Mouse (Mus musculus): ENCODE results near the gene Slc35c1.

The Slc35c1 gene

GRCm38 (mm10) chr2:92459921-92460707, at the start of gene Slc35c1:
Gene Slc35c1, minus strand, starts transcription at chr2:92460538.
- H3K9me3 ChIP-seq (ENCODE audit: low read length): no peaks in the 10 kb centered on the region
- H3K27me3 ChIP-seq (ENCODE audit: insufficient read depth, low read length): peaks cover 59% of the 10 kb centered on the region
- peaks cover 48% of the 10 kb centered on the region for H3K4me1 ChIP-seq (replicated peaks; ENCODE audit: low read depth, low read length)
- peaks cover 14% of the 10 kb centered on the region for H3K36me3 ChIP-seq (ENCODE audit: insufficient read depth, low read length)
- TF ChIP-seq NANOG (IDR thresholded peaks at IDR 0.05; ENCODE audit: borderline replicate concordance, low read length) (no peak), POU5F1 (IDR thresholded peaks at IDR 0.05; ENCODE audit: borderline replicate concordance, low read length) (no peak), CTCF (conservative IDR thresholded peaks at IDR 0.05; ENCODE audit: low read length) (no peak)
- peak within 1 kb of the TSS; percentile 87 for H3K4me3 ChIP-seq (replicated peaks; ENCODE audit: low read length)

- H3K36me3 ChIP-seq (ENCODE audit: insufficient read depth, low read length): no peaks in the 10 kb centered on the region
- TF ChIP-seq NANOG (IDR thresholded peaks at IDR 0.05; ENCODE audit: borderline replicate concordance, low read length) (no peak), POU5F1 (IDR thresholded peaks at IDR 0.05; ENCODE audit: borderline replicate concordance, low read length) (no peak), CTCF (conservative IDR thresholded peaks at IDR 0.05; ENCODE audit: low read length) (no peak)
- H3K4me1 ChIP-seq (replicated peaks; ENCODE audit: low read depth, low read length): 0 out of 2 replicates have a peak, but pooled peaks cover under 1% of the 10 kb centered on the region
- no peak overlapping the region for H3K4me3 ChIP-seq (replicated peaks; ENCODE audit: low read length)
- H3K9me3 ChIP-seq (ENCODE audit: low read length): no peaks in the 10 kb centered on the region
- H3K27me3 ChIP-seq (ENCODE audit: insufficient read depth, low read length): no peaks in the 10 kb centered on the region
These were observed 45.0 kb upstream of the Slc35c1 start for GRCm38 (mm10) chr2:92505291-92505690.

GRCm38 (mm10) chr2:92503421-92503820, 43.1 kb upstream of the Slc35c1 start:
- H3K4me1 ChIP-seq (replicated peaks; ENCODE audit: low read depth, low read length): peaks cover 6% of the 10 kb centered on the region
- no peaks in the 10 kb centered on the region for H3K9me3 ChIP-seq (ENCODE audit: low read length)
- TF ChIP-seq CTCF (conservative IDR thresholded peaks at IDR 0.05; ENCODE audit: low read length) (peak; percentile 55), POU5F1 (IDR thresholded peaks at IDR 0.05; ENCODE audit: borderline replicate concordance, low read length) (no peak)
- no peak overlapping the region for H3K4me3 ChIP-seq (replicated peaks; ENCODE audit: low read length)
- H3K36me3 ChIP-seq (ENCODE audit: insufficient read depth, low read length): no peaks in the 10 kb centered on the region
- no peaks in the 10 kb centered on the region for H3K27me3 ChIP-seq (ENCODE audit: insufficient read depth, low read length)

- H3K27me3 ChIP-seq (ENCODE audit: insufficient read depth, low read length): peaks cover 22% of the 10 kb centered on the region
- peaks cover 26% of the 10 kb centered on the region for H3K4me1 ChIP-seq (replicated peaks; ENCODE audit: low read depth, low read length)
- TF ChIP-seq NANOG (IDR thresholded peaks at IDR 0.05; ENCODE audit: borderline replicate concordance, low read length): no peak
- TF ChIP-seq CTCF (conservative IDR thresholded peaks at IDR 0.05; ENCODE audit: low read length): no peak
- TF ChIP-seq POU5F1 (IDR thresholded peaks at IDR 0.05; ENCODE audit: borderline replicate concordance, low read length): no peak
- no peak overlapping the region for H3K4me3 ChIP-seq (replicated peaks; ENCODE audit: low read length)
- H3K36me3 ChIP-seq (ENCODE audit: insufficient read depth, low read length): no peaks in the 10 kb centered on the region
- no peaks in the 10 kb centered on the region for H3K9me3 ChIP-seq (ENCODE audit: low read length)
These were observed 39.5 kb upstream of the Slc35c1 start for GRCm38 (mm10) chr2:92499701-92500322.

GRCm38 (mm10) chr2:92497112-92497511, 36.8 kb upstream of the Slc35c1 start:
- no peaks in the 10 kb centered on the region for H3K36me3 ChIP-seq (ENCODE audit: insufficient read depth, low read length)
- H3K9me3 ChIP-seq (ENCODE audit: low read length): no peaks in the 10 kb centered on the region
- H3K4me1 ChIP-seq (replicated peaks; ENCODE audit: low read depth, low read length): peaks cover 26% of the 10 kb centered on the region
- no peak overlapping the region for H3K4me3 ChIP-seq (replicated peaks; ENCODE audit: low read length)
- TF ChIP-seq POU5F1 (IDR thresholded peaks at IDR 0.05; ENCODE audit: borderline replicate concordance, low read length) (no peak), CTCF (conservative IDR thresholded peaks at IDR 0.05; ENCODE audit: low read length) (no peak), NANOG (IDR thresholded peaks at IDR 0.05; ENCODE audit: borderline replicate concordance, low read length) (no peak)
- H3K27me3 ChIP-seq (ENCODE audit: insufficient read depth, low read length): peaks cover 37% of the 10 kb centered on the region

- no peaks in the 10 kb centered on the region for H3K9me3 ChIP-seq (ENCODE audit: low read length)
- H3K27me3 ChIP-seq (ENCODE audit: insufficient read depth, low read length): peaks cover 37% of the 10 kb centered on the region
- no peaks in the 10 kb centered on the region for H3K36me3 ChIP-seq (ENCODE audit: insufficient read depth, low read length)
- no peak overlapping the region for H3K4me3 ChIP-seq (replicated peaks; ENCODE audit: low read length)
- TF ChIP-seq CTCF (conservative IDR thresholded peaks at IDR 0.05; ENCODE audit: low read length) (no peak), NANOG (IDR thresholded peaks at IDR 0.05; ENCODE audit: borderline replicate concordance, low read length) (no peak), POU5F1 (IDR thresholded peaks at IDR 0.05; ENCODE audit: borderline replicate concordance, low read length) (no peak)
- peaks cover 26% of the 10 kb centered on the region for H3K4me1 ChIP-seq (replicated peaks; ENCODE audit: low read depth, low read length)
These were observed 36.3 kb upstream of the Slc35c1 start for GRCm38 (mm10) chr2:92496681-92497080.

GRCm38 (mm10) chr2:92494956-92495355, 34.6 kb upstream of the Slc35c1 start:
- H3K9me3 ChIP-seq (ENCODE audit: low read length): no peaks in the 10 kb centered on the region
- peaks cover 37% of the 10 kb centered on the region for H3K27me3 ChIP-seq (ENCODE audit: insufficient read depth, low read length)
- no peak overlapping the region for H3K4me3 ChIP-seq (replicated peaks; ENCODE audit: low read length)
- TF ChIP-seq POU5F1 (IDR thresholded peaks at IDR 0.05; ENCODE audit: borderline replicate concordance, low read length): no peak
- no peak for TF ChIP-seq CTCF (conservative IDR thresholded peaks at IDR 0.05; ENCODE audit: low read length)
- no peak for TF ChIP-seq NANOG (IDR thresholded peaks at IDR 0.05; ENCODE audit: borderline replicate concordance, low read length)
- peaks cover 22% of the 10 kb centered on the region for H3K4me1 ChIP-seq (replicated peaks; ENCODE audit: low read depth, low read length)
- H3K36me3 ChIP-seq (ENCODE audit: insufficient read depth, low read length): no peaks in the 10 kb centered on the region

- no peak overlapping the region for H3K4me3 ChIP-seq (replicated peaks; ENCODE audit: low read length)
- peaks cover 20% of the 10 kb centered on the region for H3K4me1 ChIP-seq (replicated peaks; ENCODE audit: low read depth, low read length)
- no peaks in the 10 kb centered on the region for H3K36me3 ChIP-seq (ENCODE audit: insufficient read depth, low read length)
- peaks cover 37% of the 10 kb centered on the region for H3K27me3 ChIP-seq (ENCODE audit: insufficient read depth, low read length)
- TF ChIP-seq POU5F1 (IDR thresholded peaks at IDR 0.05; ENCODE audit: borderline replicate concordance, low read length) (no peak), CTCF (conservative IDR thresholded peaks at IDR 0.05; ENCODE audit: low read length) (no peak), NANOG (IDR thresholded peaks at IDR 0.05; ENCODE audit: borderline replicate concordance, low read length) (no peak)
- no peaks in the 10 kb centered on the region for H3K9me3 ChIP-seq (ENCODE audit: low read length)
These were observed 34.1 kb upstream of the Slc35c1 start for GRCm38 (mm10) chr2:92494423-92494822.

All from E14TG2a.4 (cell line).